Mouse (Mus musculus) ES-E14 (cell line): ENCODE results near the gene Satb2.

Experiments used
- CHD2 ChIP-seq: IDR thresholded peaks from 2 replicates; pipeline ENCODE4 v1.6.1; 2014; ENCODE audit warnings: mild to moderate bottlenecking, low read depth, low read length, inconsistent platforms
- ZC3H11A ChIP-seq: IDR thresholded peaks from 2 replicates; pipeline ENCODE4 v1.6.1; 2012; ENCODE audit warnings: low read depth, mild to moderate bottlenecking, inconsistent platforms, low read length, borderline replicate concordance
- ZNF384 ChIP-seq: IDR thresholded peaks from 2 replicates; pipeline ENCODE4 v1.6.1; 2012; ENCODE audit warnings: low read depth, low read length, inconsistent platforms

DNA sequence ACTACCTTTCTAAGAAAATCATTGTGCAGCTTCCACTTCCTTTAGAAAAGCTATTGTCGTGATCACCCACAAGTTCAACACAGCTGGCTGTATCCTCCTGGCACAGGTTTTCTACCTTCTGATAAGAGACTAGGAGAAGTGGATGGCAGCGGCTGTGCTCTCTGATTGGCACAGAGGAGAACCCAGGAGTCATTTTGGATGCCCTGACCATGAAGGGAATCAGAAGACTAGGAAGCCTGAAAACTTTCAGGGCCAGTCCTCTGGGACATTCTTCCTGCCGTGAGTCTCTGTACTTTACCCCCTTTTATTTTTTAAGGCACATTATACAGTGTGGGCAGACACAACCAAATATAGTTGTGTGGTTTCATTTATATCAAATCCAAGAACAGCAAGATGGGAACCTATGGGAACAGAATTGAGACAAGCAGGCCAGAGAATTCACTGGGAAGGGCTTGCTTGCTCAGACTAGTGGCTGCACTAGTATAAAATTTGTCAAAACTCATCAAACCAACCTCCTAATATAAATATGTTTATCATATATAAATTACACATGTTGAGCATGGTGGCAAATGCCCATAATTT lies 77.7 kb downstream of the Satb2 start:
- TF ChIP-seq CHD2 (no peak), ZC3H11A (no peak), ZNF384 (no peak)
